Mouse (Mus musculus): ENCODE measurements around the gene Acer2. TPM values are rescaled to one million over a fixed set of nuclear protein-coding genes. Genes with fewer than 3 reads are reported as not detected.
"Not testable (repeated sequence)": the region's sequence is repeated elsewhere in the genome, so short reads cannot be mapped to it uniquely, and the experiment has no call there.

Acer2 gene
- 17.6 and 26.8 TPM in 2 replicates for polyA plus RNA-seq (2012; ENCODE audit: insufficient read depth, insufficient read length, missing spikeins)

- peak within 1 kb of the TSS; percentile 74 for H3K4me3 ChIP-seq (ENCODE audit: insufficient read depth, low read depth, low read length)
- H3K27ac ChIP-seq (replicated peaks; ENCODE audit: low read depth, low read length) = peak within 1 kb of the TSS; percentile 53
- H3K4me1 ChIP-seq (ENCODE audit: control insufficient read depth, insufficient read depth, insufficient read length, low read length) = no peaks in the 10 kb centered on the region; the same call in 1 of the 2 replicates
Observed at GRCm38 (mm10) chr4:86874146-86874847, at the start of gene Acer2. Acer2 (plus strand) TSS chr4:86874396.

DNA sequence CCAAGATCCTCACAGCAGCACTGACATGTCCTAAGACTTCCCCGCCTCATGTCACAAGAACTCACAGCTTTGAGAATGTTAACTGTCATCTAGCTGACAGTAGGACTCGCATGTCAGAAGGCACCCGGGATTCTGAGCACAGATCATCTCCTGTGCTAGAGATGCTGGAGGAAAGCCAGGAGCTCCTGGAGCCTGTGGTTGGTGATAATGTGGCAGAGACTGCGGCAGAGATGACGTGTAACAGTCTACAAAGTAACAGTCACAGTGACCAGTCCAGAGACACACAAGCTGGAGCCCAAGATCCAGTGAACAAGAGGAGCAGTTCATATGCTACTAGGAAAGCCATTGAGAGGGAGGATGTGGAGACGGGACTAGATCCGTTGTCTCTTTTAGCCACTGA, 49.1 kb upstream of the Acer2 start:
- Histone ChIP-seq H3K27ac (replicated peaks; ENCODE audit: low read depth, low read length) (no peak overlapping the region), H3K4me3 (ENCODE audit: insufficient read depth, low read depth, low read length) (no peak overlapping the region), H3K4me1 (ENCODE audit: control insufficient read depth, insufficient read depth, insufficient read length, low read length) (no peaks in the 10 kb centered on the region)

DNA sequence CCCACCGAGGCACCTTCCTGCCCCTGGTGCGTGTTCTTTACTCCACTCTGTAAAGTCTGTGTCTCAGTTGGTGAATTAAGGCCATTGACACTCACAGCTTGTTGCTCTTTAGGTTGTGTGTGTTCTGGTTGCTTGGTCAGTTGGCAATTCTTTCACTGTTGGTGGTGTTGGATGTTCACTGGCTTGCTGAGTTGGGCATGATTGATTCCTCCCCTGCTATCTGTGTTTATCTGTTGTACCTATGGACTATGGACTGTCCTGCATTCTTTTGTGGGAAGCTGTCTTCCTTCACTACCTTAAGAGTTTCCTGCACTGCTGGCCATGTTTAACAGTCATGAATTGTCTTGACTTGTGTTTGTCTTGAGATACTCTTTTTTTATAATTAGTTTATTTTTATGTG, 42.3 kb upstream of the Acer2 start:
- H3K27ac ChIP-seq (replicated peaks; ENCODE audit: low read depth, low read length) = no peak overlapping the region
- no peak overlapping the region for H3K4me3 ChIP-seq (ENCODE audit: insufficient read depth, low read depth, low read length)
- no peaks in the 10 kb centered on the region for H3K4me1 ChIP-seq (ENCODE audit: control insufficient read depth, insufficient read depth, insufficient read length, low read length)

DNA sequence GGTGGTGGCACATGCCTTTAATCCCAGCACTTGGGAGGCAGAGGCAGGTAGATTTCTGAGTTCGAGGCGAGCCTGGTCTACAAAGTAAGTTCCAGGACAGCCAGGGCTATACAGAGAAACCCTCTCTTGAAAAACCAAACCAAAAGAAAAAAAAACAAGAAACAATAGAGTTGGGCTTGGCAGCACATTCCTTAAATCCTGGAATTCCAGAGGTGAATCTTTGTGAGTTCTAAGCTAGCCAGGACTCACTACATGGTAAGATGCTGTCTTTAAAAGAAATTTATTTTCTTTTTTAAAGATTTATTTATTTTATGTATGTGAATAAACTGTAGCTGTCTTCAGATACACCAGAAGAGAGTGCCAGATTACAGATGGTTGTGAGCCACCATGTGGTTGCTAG, 33.1 kb upstream of the Acer2 start:
- H3K4me3 ChIP-seq (ENCODE audit: insufficient read depth, low read depth, low read length); H3K4me1 ChIP-seq (ENCODE audit: control insufficient read depth, insufficient read depth, insufficient read length, low read length); H3K27ac ChIP-seq (replicated peaks; ENCODE audit: low read depth, low read length): not testable (repeated sequence)

DNA sequence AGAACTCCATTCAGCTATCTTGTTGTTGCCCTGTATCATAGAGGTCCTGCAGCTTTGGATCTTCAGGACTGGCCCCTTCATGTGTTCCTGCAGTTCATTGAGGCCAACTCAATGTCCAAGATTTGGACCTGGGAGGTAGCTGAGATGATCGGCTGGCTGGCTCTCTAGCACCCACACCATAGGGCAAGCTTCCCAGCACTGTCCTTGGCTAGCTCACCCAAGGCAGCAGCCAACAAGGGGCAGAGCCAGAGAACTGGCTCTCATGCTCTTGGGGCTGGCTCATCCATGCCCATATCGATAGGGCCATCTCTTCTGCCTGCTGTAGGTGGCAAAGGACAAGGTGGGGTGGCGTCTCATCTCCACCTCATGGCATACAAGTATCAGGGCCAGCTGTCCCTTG, 28.8 kb upstream of the Acer2 start:
- H3K4me1 ChIP-seq (ENCODE audit: control insufficient read depth, insufficient read depth, insufficient read length, low read length) = no peaks in the 10 kb centered on the region
- no peak overlapping the region for H3K4me3 ChIP-seq (ENCODE audit: insufficient read depth, low read depth, low read length)
- no peak overlapping the region for H3K27ac ChIP-seq (replicated peaks; ENCODE audit: low read depth, low read length)

- Histone ChIP-seq H3K4me3 (ENCODE audit: insufficient read depth, low read depth, low read length) (no peak overlapping the region), H3K4me1 (ENCODE audit: control insufficient read depth, insufficient read depth, insufficient read length, low read length) (no peaks in the 10 kb centered on the region), H3K27ac (replicated peaks; ENCODE audit: low read depth, low read length) (no peak overlapping the region)
Observed at GRCm38 (mm10) chr4:86847246-86847645, 26.9 kb upstream of the Acer2 start.

DNA sequence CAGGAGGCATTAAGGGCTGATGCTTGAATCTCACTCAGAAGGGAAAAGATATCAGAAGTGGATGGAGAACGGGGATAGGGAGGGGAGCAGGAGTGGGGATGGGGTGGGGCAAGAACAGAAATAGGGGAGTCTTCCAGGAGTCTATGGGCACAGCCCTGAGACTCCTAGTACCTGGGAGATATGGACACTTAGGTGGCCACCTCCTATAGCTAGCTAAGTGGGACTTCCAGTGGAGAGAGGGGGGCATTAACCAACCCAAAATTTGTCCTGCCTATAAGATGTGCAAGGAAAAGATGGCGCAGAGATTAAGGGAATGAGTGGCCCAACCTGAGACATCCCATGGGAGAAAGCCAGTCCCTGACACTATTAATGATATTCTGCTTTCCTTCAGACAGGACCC, 22.9 kb upstream of the Acer2 start:
- Histone ChIP-seq H3K27ac (replicated peaks; ENCODE audit: low read depth, low read length) (no peak overlapping the region), H3K4me1 (ENCODE audit: control insufficient read depth, insufficient read depth, insufficient read length, low read length) (no peaks in the 10 kb centered on the region), H3K4me3 (ENCODE audit: insufficient read depth, low read depth, low read length) (no peak overlapping the region)

DNA sequence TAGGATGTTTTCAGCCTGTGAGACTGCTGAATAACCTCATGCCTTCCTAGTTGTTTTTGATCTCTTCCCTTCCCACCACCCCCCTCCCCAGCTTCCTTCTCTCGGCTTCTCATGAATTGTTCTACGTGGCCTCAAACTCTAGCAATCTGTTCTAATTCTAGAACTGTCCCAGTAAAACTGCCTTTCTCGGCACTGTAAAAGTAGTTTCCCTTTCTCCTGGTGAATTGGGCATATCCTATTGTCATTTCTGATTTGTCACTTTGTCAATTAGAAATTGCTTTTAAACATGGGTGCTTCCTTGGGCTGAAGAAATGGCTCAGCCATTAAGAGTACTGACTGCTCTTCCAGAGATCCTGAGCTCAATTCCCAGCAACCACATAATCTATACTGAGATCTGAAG, 22.2 kb upstream of the Acer2 start:
- Histone ChIP-seq H3K4me1 (ENCODE audit: control insufficient read depth, insufficient read depth, insufficient read length, low read length) (no peaks in the 10 kb centered on the region), H3K27ac (replicated peaks; ENCODE audit: low read depth, low read length) (no peak overlapping the region), H3K4me3 (ENCODE audit: insufficient read depth, low read depth, low read length) (no peak overlapping the region)

- no peak overlapping the region for H3K27ac ChIP-seq (replicated peaks; ENCODE audit: low read depth, low read length)
- no peak overlapping the region for H3K4me3 ChIP-seq (ENCODE audit: insufficient read depth, low read depth, low read length)
- H3K4me1 ChIP-seq (ENCODE audit: control insufficient read depth, insufficient read depth, insufficient read length, low read length) = no peaks in the 10 kb centered on the region
Observed at GRCm38 (mm10) chr4:86852813-86853590, 21.2 kb upstream of the Acer2 start.

DNA sequence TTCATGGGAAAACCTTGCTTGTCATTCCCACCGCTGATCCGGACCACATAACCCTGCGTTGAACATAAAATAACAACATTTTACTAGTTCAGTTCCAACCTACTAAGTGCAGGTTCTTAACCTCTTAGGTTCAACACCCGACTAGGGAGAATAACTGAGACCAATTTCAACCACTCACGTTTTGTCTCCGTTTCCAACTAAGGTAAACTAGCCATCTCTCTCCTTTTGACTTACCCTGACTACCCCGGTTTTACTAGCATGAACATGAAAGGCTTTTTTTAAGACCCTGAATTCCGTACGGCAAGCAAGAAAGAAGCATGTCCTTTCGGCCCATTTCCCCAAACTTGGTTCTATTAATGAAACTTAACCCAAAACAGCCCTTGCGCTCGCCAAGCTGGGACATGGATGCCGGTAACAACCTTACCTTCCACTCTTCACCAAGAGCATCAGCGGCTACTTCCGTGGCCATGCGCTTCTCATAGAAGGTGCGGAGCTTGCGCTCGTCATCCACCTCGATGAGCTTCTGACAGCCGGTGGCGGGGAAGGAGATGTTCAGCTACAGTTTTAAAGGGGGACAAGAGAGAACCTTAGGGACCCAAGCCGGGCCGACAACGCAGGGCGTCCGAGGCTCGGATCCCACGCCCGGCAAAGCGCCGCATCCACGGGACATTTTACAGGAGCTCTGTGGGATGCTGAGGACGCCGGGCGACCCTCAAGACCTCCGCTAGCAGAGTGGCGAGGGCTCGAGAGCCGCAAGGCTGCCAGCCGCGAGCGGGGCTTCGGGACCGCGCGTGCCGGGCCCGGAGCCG, 17.7 kb upstream of the Acer2 start:
- H3K4me3 ChIP-seq (ENCODE audit: insufficient read depth, low read depth, low read length) = peak overlapping the region; percentile 84
- no peaks in the 10 kb centered on the region for H3K4me1 ChIP-seq (ENCODE audit: control insufficient read depth, insufficient read depth, insufficient read length, low read length)
- peak overlapping the region; percentile 81 for H3K27ac ChIP-seq (replicated peaks; ENCODE audit: low read depth, low read length)

- Histone ChIP-seq H3K4me3 (ENCODE audit: insufficient read depth, low read depth, low read length) (peak within 1 kb of the TSS; percentile 96), H3K4me1 (ENCODE audit: control insufficient read depth, insufficient read depth, insufficient read length, low read length) (no peaks in the 10 kb centered on the region), H3K27ac (replicated peaks; ENCODE audit: low read depth, low read length) (peak within 1 kb of the TSS; percentile 97)
Observed at GRCm38 (mm10) chr4:86857113-86858069, 16.8 kb upstream of the Acer2 start, which contains the start of gene Rps6. Rps6 (minus strand) TSS chr4:86857412.

GRCm38 (mm10) chr4:86858070-86858440, 16.1 kb upstream of the Acer2 start:
- Histone ChIP-seq H3K27ac (replicated peaks; ENCODE audit: low read depth, low read length) (no peak overlapping the region), H3K4me3 (ENCODE audit: insufficient read depth, low read depth, low read length) (peak overlapping the region; percentile 96)

DNA sequence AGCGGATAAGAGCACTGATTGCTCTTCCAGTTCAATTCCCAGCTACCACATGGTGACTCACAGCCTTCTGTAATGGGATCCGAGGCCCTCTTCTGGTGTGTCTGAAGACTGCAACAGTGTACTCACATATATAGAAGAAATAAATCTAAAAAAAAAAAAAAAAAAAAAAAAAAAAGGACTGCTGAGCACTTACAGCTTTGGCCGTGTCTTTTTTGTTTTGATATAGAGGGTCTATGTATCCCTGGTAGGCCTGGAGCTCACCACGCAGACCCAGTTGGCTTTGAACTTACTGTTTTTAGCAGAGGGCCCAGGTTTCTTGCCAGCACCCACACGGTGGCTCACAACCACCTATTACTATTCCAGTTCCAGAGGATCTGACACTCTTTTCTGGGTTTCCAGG, 10.1 kb upstream of the Acer2 start:
- no peak overlapping the region for H3K4me3 ChIP-seq (ENCODE audit: insufficient read depth, low read depth, low read length)
- H3K27ac ChIP-seq (replicated peaks; ENCODE audit: low read depth, low read length) = no peak overlapping the region
- no peaks in the 10 kb centered on the region for H3K4me1 ChIP-seq (ENCODE audit: control insufficient read depth, insufficient read depth, insufficient read length, low read length)

More at GRCm38 (mm10) chr4:86858070-86858440, 16.1 kb upstream of the Acer2 start:
- H3K4me1 ChIP-seq (ENCODE audit: control insufficient read depth, insufficient read depth, insufficient read length, low read length) = no peaks in the 10 kb centered on the region

DNA sequence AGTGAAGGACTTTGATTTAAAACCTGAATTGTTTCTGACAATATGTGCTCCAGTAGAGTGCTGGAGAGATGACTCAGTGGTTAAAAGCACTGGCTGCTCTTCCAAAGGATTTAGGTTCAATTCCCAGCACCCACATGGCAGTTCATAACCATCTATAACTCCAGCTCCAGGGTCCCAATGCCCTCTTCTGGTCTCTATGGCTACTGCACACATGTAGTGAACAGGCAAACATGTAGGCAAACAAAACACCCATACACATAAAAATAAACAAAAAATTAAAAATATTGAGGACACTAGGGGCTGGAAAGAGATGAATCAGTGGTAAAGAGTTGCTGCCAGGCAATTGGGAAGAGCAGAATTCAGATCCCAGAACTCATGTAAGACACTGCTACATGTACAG, 2.2 kb upstream of the Acer2 start:
- no peaks in the 10 kb centered on the region; the same call in 1 of the 2 replicates for H3K4me1 ChIP-seq (ENCODE audit: control insufficient read depth, insufficient read depth, insufficient read length, low read length)
- no peak overlapping the region for H3K27ac ChIP-seq (replicated peaks; ENCODE audit: low read depth, low read length)
- no peak overlapping the region for H3K4me3 ChIP-seq (ENCODE audit: insufficient read depth, low read depth, low read length)
